Mouse (Mus musculus) forebrain, embryonic 11.5 days (tissue): Measurements from ENCODE around the gene Yipf7. TPM values are rescaled to one million over a fixed set of nuclear protein-coding genes. Genes with fewer than 3 reads are reported as not detected.
A peak's percentile ranks its signal among the peaks of the same experiment; 100 is the strongest.

Source experiments
- ATAC-seq: fragments of 200-750 bp; cut with Nextera tagmentation; replicated peaks from 2 replicates; pipeline ENCODE4 v1.8.0; 2017; ENCODE audit warnings: moderate TSS enrichment; ENCODE audit not compliant: low FRiP score
- DNase-seq: peaks from one replicate; pipeline ENCODE4 v3.0.0-alpha.2; 2017; ENCODE audit warnings: low spot score
- H3K27ac ChIP-seq: fragments of 300-500 bp; sonication (generic); 2 replicates; pipeline ENCODE4 v1.5.1; 2014; ENCODE audit warnings: low read depth, low read length
- H3K27me3 ChIP-seq: fragments of 300-500 bp; sonication (generic); 2 replicates; pipeline ENCODE4 v1.6.1; 2014; ENCODE audit warnings: mild to moderate bottlenecking, low read length, mixed read lengths; ENCODE audit not compliant: control insufficient read depth, insufficient read depth
- H3K36me3 ChIP-seq: fragments of 300-500 bp; sonication (generic); 2 replicates; pipeline ENCODE4 v1.6.1; 2014; ENCODE audit warnings: mild to moderate bottlenecking, low read length, moderate library complexity, mixed read lengths; ENCODE audit not compliant: control insufficient read depth, insufficient read depth
- H3K4me1 ChIP-seq: fragments of 300-500 bp; sonication (generic); replicated peaks from 2 replicates; pipeline ENCODE4 v1.6.1; 2014; ENCODE audit warnings: low read length, mixed read lengths; ENCODE audit not compliant: control insufficient read depth, insufficient read depth
- H3K4me2 ChIP-seq: fragments of 300-500 bp; sonication (generic); 2 replicates; pipeline ENCODE4 v1.6.1; 2014; ENCODE audit warnings: low read depth, mild to moderate bottlenecking, low read length, moderate library complexity, mixed read lengths; ENCODE audit not compliant: severe bottlenecking
- H3K4me3 ChIP-seq: fragments of 300-500 bp; sonication (generic); 2 replicates; pipeline ENCODE4 v1.5.1; 2014; ENCODE audit warnings: low read depth, low read length
- H3K9ac ChIP-seq: fragments of 300-500 bp; sonication (generic); 2 replicates; pipeline ENCODE4 v1.6.1; 2014; ENCODE audit warnings: low read length
- H3K9me3 ChIP-seq: fragments of 300-500 bp; sonication (generic); 2 replicates; pipeline ENCODE4 v1.6.1; 2016; ENCODE audit warnings: low read length, mixed read lengths; ENCODE audit not compliant: control insufficient read depth
- WGBS: fragments of 180-500 bp; shearing (Covaris S2); extraction: QIAGEN DNeasy Blood & Tissue Kit; methylation state at CpG from one replicate; pipeline ENCODE4 v1.1.7; 2014; 5-methylcytosine and 5-hydroxymethylcytosine counted together
- polyA plus RNA-seq: library from polyadenylated mRNA; unstranded; fragments of >200 nt; fragmentation: Nextera tagmentation; extraction: Ambion mirVana; gene quantifications from 2 replicates; pipeline ENCODE4 v1.2.1, GENCODE M21; 2014

Gene Yipf7
- 0.55 TPM in 1 of 2 replicates, not detected in the other for polyA plus RNA-seq

DNA sequence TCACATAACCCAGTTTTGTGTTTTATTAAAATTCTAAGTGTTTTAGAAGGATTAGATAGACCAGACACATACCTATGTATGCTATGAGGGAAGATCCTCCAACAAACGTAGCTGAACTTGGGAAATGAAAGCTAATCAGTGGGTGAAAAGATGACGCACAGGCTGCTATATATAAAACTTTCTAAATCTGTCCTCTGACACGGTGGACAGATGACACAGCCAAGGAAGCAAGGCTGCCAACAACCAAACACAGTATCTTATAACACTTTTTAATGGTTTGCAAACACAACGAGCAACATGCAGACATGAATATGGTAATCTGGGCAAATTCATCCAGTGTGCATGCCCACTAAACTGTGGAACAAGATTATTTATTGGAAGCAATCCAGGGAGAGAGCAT is at the start of gene Yipf7:
Yipf7 (minus strand) TSS at position 160 of the 400 bp plus-strand sequence.
- Histone ChIP-seq H3K4me3 (no peak within 1 kb of the TSS), H3K27ac (no peak within 1 kb of the TSS), H3K4me1 (no peaks in the 10 kb centered on the region), H3K9me3 (no peaks in the 10 kb centered on the region), H3K9ac (no peak within 1 kb of the TSS), H3K27me3 (no peaks in the 10 kb centered on the region), H3K36me3 (no peaks in the 10 kb centered on the region), H3K4me2 (no peak within 1 kb of the TSS)
- DNase-seq: no peak
- no peak for ATAC-seq
- WGBS: 82% methylated on average over 4 of the region's 4 CpGs

DNA sequence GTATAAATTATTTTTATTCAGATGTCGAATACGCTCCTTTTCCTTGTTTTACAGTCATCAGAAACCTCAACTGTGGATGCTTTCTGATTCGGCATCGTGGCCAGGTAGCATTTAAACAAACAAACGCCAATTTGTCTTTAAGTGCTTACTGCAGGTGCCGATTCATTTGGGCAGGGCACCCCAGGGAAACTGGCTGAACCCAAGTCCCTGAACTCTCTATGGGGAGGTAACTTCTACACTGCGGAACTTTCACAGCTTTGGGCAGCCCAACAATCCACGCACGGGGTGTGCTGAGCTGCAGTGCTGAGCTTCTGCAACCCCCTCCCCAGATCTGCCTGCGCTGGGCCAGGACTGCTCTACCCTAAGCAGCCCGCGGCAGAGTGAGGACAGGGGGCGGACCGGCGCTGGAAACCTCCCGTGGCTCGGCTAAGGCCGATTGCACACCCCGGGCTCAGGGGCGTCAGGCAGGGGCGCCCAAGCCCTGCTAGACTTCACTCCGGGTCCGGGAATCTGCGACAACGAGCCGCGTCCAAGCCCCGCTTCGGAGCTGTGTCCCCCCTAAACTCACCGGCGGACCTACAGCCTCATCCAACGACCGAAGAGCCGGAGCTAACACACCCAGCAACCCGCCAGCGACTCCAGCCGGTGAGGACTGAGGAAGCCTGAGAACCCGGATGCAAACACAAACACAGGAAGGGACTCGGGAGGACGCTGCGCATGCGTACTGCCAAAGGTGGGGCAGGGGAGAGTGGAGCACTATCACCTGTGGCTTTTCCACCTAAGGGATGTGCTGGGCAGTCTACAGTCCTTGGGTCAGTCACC is 49.4 kb upstream of the Yipf7 start, which contains the start of gene Gnpda2:
Gnpda2 (minus strand) TSS at position 701 of the 822 bp plus-strand sequence.
- peak; percentile 96 for ATAC-seq

GRCm38 (mm10) chr5:69557404-69557935 is 15.0 kb upstream of the Yipf7 start:
- H3K27ac ChIP-seq: peak overlapping the region; percentile 63; the same call in 1 of the 2 replicates
- H3K4me1 ChIP-seq: 0 out of 2 replicates have a peak, but pooled peaks cover 2% of the 10 kb centered on the region
- H3K9me3 ChIP-seq: no peaks in the 10 kb centered on the region
- H3K36me3 ChIP-seq: no peaks in the 10 kb centered on the region
- peak overlapping the region; percentile 59 for H3K4me2 ChIP-seq
- peak; percentile 58 for DNase-seq
- peak overlapping the region; percentile 97 for H3K9ac ChIP-seq
- H3K4me3 ChIP-seq: peak overlapping the region; percentile 85
- WGBS: 10% methylated on average over 16 of the region's 16 CpGs
- no peaks in the 10 kb centered on the region for H3K27me3 ChIP-seq
- no peak for ATAC-seq

More for the DNA sequence above, 49.4 kb upstream of the Yipf7 start, which contains the start of gene Gnpda2:
- no peaks in the 10 kb centered on the region for H3K27me3 ChIP-seq
- H3K9ac ChIP-seq: peak within 1 kb of the TSS; percentile 91
- H3K4me3 ChIP-seq: peak within 1 kb of the TSS; percentile 67
- peak within 1 kb of the TSS; percentile 77 for H3K4me2 ChIP-seq
- 4% methylated on average over 42 of the region's 42 CpGs for WGBS
- H3K27ac ChIP-seq: peak within 1 kb of the TSS; percentile 57; the same call in 1 of the 2 replicates
- H3K36me3 ChIP-seq: no peaks in the 10 kb centered on the region
- H3K9me3 ChIP-seq: no peaks in the 10 kb centered on the region
- no peaks in the 10 kb centered on the region; the same call in 1 of the 2 replicates for H3K4me1 ChIP-seq
- peak; percentile 92 for DNase-seq

DNA sequence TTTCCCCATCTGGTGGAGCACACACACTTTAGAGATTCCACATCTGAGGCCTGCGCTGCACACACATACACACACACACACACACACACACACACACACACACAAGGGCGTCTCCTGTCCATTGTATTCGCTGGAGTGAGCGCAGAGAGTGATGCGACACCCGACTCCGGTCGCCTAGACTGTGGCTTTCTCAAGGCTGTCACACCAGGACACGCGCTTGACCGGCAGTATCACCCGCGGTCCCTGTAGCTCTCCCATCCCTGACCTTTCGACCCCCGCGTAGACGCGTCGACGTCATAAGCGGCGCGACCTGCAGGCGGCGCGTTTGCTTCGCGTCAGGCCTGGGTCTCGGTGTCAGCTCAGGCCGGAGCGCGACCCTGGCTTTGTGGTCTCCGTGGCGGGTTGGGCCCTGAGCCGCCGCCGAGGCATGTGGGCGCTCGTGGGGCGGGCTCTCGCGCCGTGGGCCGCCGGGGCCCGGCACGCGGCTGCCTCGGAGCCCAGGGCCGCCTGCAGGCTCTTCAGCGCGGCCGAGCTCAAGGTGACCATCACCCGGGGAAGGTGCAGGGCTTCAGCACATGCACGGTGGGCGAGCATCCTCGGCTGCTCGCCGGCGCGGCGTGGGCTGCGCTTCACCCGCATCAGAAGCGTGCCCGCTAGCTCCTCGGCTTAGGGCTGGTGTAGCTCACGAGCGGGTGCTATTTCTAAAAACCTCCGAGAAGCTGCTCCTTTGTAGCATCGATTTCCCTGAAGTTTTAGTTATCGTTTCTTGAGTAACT is 14.4 kb upstream of the Yipf7 start, which contains the start of gene Guf1:
Guf1 (plus strand) TSS at position 296 of the 776 bp plus-strand sequence.
- Histone ChIP-seq H3K4me3 (peak within 1 kb of the TSS; percentile 85), H3K4me2 (peak within 1 kb of the TSS; percentile 59), H3K9ac (peak within 1 kb of the TSS; percentile 97), H3K27ac (peak within 1 kb of the TSS; percentile 63; the same call in 1 of the 2 replicates), H3K9me3 (no peaks in the 10 kb centered on the region), H3K36me3 (no peaks in the 10 kb centered on the region), H3K4me1 (0 out of 2 replicates have a peak, but pooled peaks cover 2% of the 10 kb centered on the region), H3K27me3 (no peaks in the 10 kb centered on the region)
- ATAC-seq (peak; percentile 94), DNase-seq (peak; percentile 96)
- 1% methylated on average over 72 of the region's 72 CpGs for WGBS

DNA sequence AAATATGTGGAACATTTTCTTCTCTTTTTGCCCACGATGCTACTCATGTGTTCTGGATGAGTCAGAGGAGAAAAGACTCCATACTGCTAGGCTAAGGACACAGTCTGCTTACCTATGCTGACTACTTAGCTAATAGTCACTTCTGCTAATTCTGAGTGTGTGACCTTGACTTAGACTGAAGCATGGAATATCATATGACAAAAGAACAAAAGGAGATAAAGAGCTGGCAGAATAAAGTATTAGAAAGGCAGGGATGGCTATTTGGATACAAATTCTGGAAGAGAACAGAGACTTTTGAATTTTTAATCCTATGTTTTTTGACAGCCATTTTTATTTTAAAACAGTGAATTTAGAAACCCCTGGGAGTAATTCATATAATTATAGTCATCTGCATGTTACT is 768 bp downstream of the Yipf7 start:
- Histone ChIP-seq H3K4me2 (no peak overlapping the region), H3K9ac (no peak overlapping the region), H3K9me3 (no peaks in the 10 kb centered on the region), H3K27me3 (no peaks in the 10 kb centered on the region), H3K36me3 (no peaks in the 10 kb centered on the region), H3K4me3 (no peak overlapping the region), H3K4me1 (no peaks in the 10 kb centered on the region), H3K27ac (no peak overlapping the region)
- no peak for DNase-seq
- WGBS: 86% methylated on average over 1 of the region's 1 CpGs
- ATAC-seq: no peak

DNA sequence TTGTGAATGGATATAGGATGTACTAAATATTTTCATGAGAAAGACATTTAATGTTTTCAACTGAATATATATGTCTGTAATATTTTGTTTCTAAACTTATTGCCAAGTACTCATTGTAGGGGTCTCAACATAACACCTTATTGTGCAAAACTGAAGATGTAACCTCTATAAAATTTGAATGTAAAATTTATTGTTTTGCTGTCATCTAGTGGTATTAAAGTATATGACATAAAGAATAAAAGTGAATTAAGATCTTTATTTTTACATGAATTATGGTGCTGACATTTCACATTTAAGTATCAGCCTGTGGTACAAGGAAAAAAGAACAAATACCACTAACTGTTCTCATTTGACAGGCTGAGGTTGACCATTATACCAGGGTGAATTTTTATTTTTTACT is 18.5 kb downstream of the Yipf7 start:
- no peak overlapping the region for H3K4me3 ChIP-seq
- no peaks in the 10 kb centered on the region for H3K4me1 ChIP-seq
- no peak overlapping the region for H3K27ac ChIP-seq
- H3K4me2 ChIP-seq: no peak overlapping the region
- DNase-seq (no peak), ATAC-seq (no peak)
- H3K9ac ChIP-seq: no peak overlapping the region
- H3K36me3 ChIP-seq: no peaks in the 10 kb centered on the region
- no peaks in the 10 kb centered on the region for H3K27me3 ChIP-seq
- H3K9me3 ChIP-seq: no peaks in the 10 kb centered on the region

DNA sequence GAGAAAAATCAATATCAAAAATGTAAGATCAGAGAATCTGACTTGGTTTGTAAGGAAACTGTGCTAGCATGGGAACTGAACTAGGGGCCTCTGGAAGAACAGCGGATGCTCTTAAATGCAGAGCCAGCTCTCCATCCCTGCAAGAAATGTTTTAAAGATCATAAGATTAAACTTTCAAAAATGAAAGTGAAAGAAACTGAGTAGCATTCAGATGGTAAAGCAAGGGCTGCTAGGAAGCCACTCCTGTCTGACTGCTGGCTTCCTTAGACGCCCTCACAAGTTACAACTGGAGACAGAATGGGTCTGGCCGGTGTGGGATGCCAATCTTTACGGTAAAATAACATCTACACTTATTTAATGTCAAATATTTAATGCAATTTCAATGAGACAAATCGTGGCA is 20.4 kb downstream of the Yipf7 start:
- no peak overlapping the region for H3K4me3 ChIP-seq

GRCm38 (mm10) chr5:69520661-69521278 is 21.7 kb downstream of the Yipf7 start:
- DNase-seq (peak; percentile 66), ATAC-seq (peak; percentile 75)
- WGBS: 45% methylated on average over 7 of the region's 7 CpGs

More for the DNA sequence above, 20.4 kb downstream of the Yipf7 start:
- DNase-seq: no peak
- no peaks in the 10 kb centered on the region for H3K27me3 ChIP-seq
- no peaks in the 10 kb centered on the region for H3K9me3 ChIP-seq
- H3K4me1 ChIP-seq: no peaks in the 10 kb centered on the region
- H3K36me3 ChIP-seq: no peaks in the 10 kb centered on the region
- no peak overlapping the region for H3K4me2 ChIP-seq
- WGBS: 66% methylated on average over 5 of the region's 5 CpGs
- H3K9ac ChIP-seq: no peak overlapping the region
- no peak overlapping the region for H3K27ac ChIP-seq
- ATAC-seq: no peak

More at GRCm38 (mm10) chr5:69520661-69521278, 21.7 kb downstream of the Yipf7 start:
- Histone ChIP-seq H3K4me3 (no peak overlapping the region), H3K4me2 (no peak overlapping the region), H3K36me3 (no peaks in the 10 kb centered on the region), H3K27me3 (no peaks in the 10 kb centered on the region), H3K27ac (no peak overlapping the region), H3K4me1 (no peaks in the 10 kb centered on the region), H3K9me3 (no peaks in the 10 kb centered on the region), H3K9ac (no peak overlapping the region)
